Mouse (Mus musculus): ENCODE measurements around the gene Tcp1. TPM values are rescaled to one million over a fixed set of nuclear protein-coding genes. Genes with fewer than 3 reads are reported as not detected.

Tcp1 gene
- polyA plus RNA-seq (2014; fragmentation: Nextera tagmentation; extraction: Ambion mirVana) = 375 and 416 TPM in 2 replicates

- H3K36me3 ChIP-seq (ENCODE audit: control insufficient read depth, insufficient read depth, low read length) = peaks cover 41% of the 10 kb centered on the region
- H3K9me3 ChIP-seq (ENCODE audit: control insufficient read depth, low read length) = no peaks in the 10 kb centered on the region
- no peaks in the 10 kb centered on the region for H3K27me3 ChIP-seq (ENCODE audit: control insufficient read depth, insufficient read depth, low read length)
- H3K4me3 ChIP-seq (ENCODE audit: low read depth, low read length) = peak within 1 kb of the TSS; percentile 95
- H3K27ac ChIP-seq (ENCODE audit: low read depth, low read length) = peak within 1 kb of the TSS; percentile 88
- peak; percentile 12; the same call in 1 of the 2 replicates for ATAC-seq (ENCODE audit: low read depth)
- H3K4me2 ChIP-seq (ENCODE audit: low read depth, low read length) = peak within 1 kb of the TSS; percentile 85
- peaks cover 12% of the 10 kb centered on the region; the same call in 1 of the 2 replicates for H3K4me1 ChIP-seq (ENCODE audit: control insufficient read depth, insufficient read depth, low read length)
- WGBS = 3% methylated on average over 18 of the region's 18 CpGs
- H3K9ac ChIP-seq (replicated peaks; ENCODE audit: low read depth, low read length) = peak within 1 kb of the TSS; percentile 96
Observed at GRCm38 (mm10) chr17:12915488-12915880, at the start of gene Tcp1. Tcp1 (plus strand) TSS chr17:12915701.

- H3K9ac ChIP-seq (replicated peaks; ENCODE audit: low read depth, low read length) = no peak overlapping the region
- H3K36me3 ChIP-seq (ENCODE audit: control insufficient read depth, insufficient read depth, low read length) = no peaks in the 10 kb centered on the region
- no peak overlapping the region for H3K4me2 ChIP-seq (ENCODE audit: low read depth, low read length)
- ATAC-seq (ENCODE audit: low read depth) = no peak
- 87% methylated on average over 10 of the region's 10 CpGs for WGBS
- H3K27me3 ChIP-seq (ENCODE audit: control insufficient read depth, insufficient read depth, low read length) = no peaks in the 10 kb centered on the region
- H3K27ac ChIP-seq (ENCODE audit: low read depth, low read length) = no peak overlapping the region
- H3K4me1 ChIP-seq (ENCODE audit: control insufficient read depth, insufficient read depth, low read length) = no peaks in the 10 kb centered on the region
- H3K4me3 ChIP-seq (ENCODE audit: low read depth, low read length) = no peak overlapping the region
- no peaks in the 10 kb centered on the region for H3K9me3 ChIP-seq (ENCODE audit: control insufficient read depth, low read length)
Observed at GRCm38 (mm10) chr17:12866853-12867252, 48.6 kb upstream of the Tcp1 start.

GRCm38 (mm10) chr17:12868043-12868442 is 47.5 kb upstream of the Tcp1 start, which contains the start of gene Mas1:
Mas1 (minus strand) TSS chr17:12868143.
- Histone ChIP-seq H3K9ac (replicated peaks; ENCODE audit: low read depth, low read length) (no peak within 1 kb of the TSS), H3K4me2 (ENCODE audit: low read depth, low read length) (no peak within 1 kb of the TSS), H3K4me1 (ENCODE audit: control insufficient read depth, insufficient read depth, low read length) (no peaks in the 10 kb centered on the region), H3K4me3 (ENCODE audit: low read depth, low read length) (no peak within 1 kb of the TSS), H3K36me3 (ENCODE audit: control insufficient read depth, insufficient read depth, low read length) (no peaks in the 10 kb centered on the region), H3K27me3 (ENCODE audit: control insufficient read depth, insufficient read depth, low read length) (no peaks in the 10 kb centered on the region), H3K27ac (ENCODE audit: low read depth, low read length) (no peak within 1 kb of the TSS), H3K9me3 (ENCODE audit: control insufficient read depth, low read length) (no peaks in the 10 kb centered on the region)
- no peak for ATAC-seq (ENCODE audit: low read depth)
- WGBS = 59% methylated on average over 2 of the region's 2 CpGs

- ATAC-seq (ENCODE audit: low read depth) = no peak
- Histone ChIP-seq H3K36me3 (ENCODE audit: control insufficient read depth, insufficient read depth, low read length) (no peaks in the 10 kb centered on the region), H3K9ac (replicated peaks; ENCODE audit: low read depth, low read length) (no peak overlapping the region), H3K9me3 (ENCODE audit: control insufficient read depth, low read length) (no peaks in the 10 kb centered on the region), H3K4me1 (ENCODE audit: control insufficient read depth, insufficient read depth, low read length) (no peaks in the 10 kb centered on the region), H3K4me2 (ENCODE audit: low read depth, low read length) (no peak overlapping the region), H3K27me3 (ENCODE audit: control insufficient read depth, insufficient read depth, low read length) (no peaks in the 10 kb centered on the region), H3K27ac (ENCODE audit: low read depth, low read length) (no peak overlapping the region), H3K4me3 (ENCODE audit: low read depth, low read length) (no peak overlapping the region)
- WGBS = 44% methylated on average over 4 of the region's 4 CpGs
Observed at GRCm38 (mm10) chr17:12868640-12869039, 46.9 kb upstream of the Tcp1 start.

GRCm38 (mm10) chr17:12872275-12873028 is 43.0 kb upstream of the Tcp1 start:
- 47% methylated on average over 16 of the region's 16 CpGs for WGBS
- H3K4me2 ChIP-seq (ENCODE audit: low read depth, low read length) = no peak overlapping the region
- peak; percentile 86 for ATAC-seq (ENCODE audit: low read depth)
- no peaks in the 10 kb centered on the region for H3K36me3 ChIP-seq (ENCODE audit: control insufficient read depth, insufficient read depth, low read length)
- no peak overlapping the region for H3K9ac ChIP-seq (replicated peaks; ENCODE audit: low read depth, low read length)
- H3K4me1 ChIP-seq (ENCODE audit: control insufficient read depth, insufficient read depth, low read length) = no peaks in the 10 kb centered on the region
- no peak overlapping the region for H3K4me3 ChIP-seq (ENCODE audit: low read depth, low read length)
- no peaks in the 10 kb centered on the region for H3K9me3 ChIP-seq (ENCODE audit: control insufficient read depth, low read length)
- no peak overlapping the region for H3K27ac ChIP-seq (ENCODE audit: low read depth, low read length)
- H3K27me3 ChIP-seq (ENCODE audit: control insufficient read depth, insufficient read depth, low read length) = no peaks in the 10 kb centered on the region

- Histone ChIP-seq H3K9me3 (ENCODE audit: control insufficient read depth, low read length) (no peaks in the 10 kb centered on the region), H3K36me3 (ENCODE audit: control insufficient read depth, insufficient read depth, low read length) (no peaks in the 10 kb centered on the region)
- no peak for ATAC-seq (ENCODE audit: low read depth)
Observed at GRCm38 (mm10) chr17:12875734-12876133, 39.8 kb upstream of the Tcp1 start, which contains the start of gene Mrgprh. Mrgprh (plus strand) TSS chr17:12876034.

GRCm38 (mm10) chr17:12880178-12880577 is 35.3 kb upstream of the Tcp1 start:
- H3K9ac ChIP-seq (replicated peaks; ENCODE audit: low read depth, low read length) = no peak overlapping the region

More at GRCm38 (mm10) chr17:12875734-12876133, 39.8 kb upstream of the Tcp1 start, which contains the start of gene Mrgprh:
- H3K27me3 ChIP-seq (ENCODE audit: control insufficient read depth, insufficient read depth, low read length) = no peaks in the 10 kb centered on the region
- H3K4me2 ChIP-seq (ENCODE audit: low read depth, low read length) = no peak within 1 kb of the TSS
- no peaks in the 10 kb centered on the region for H3K4me1 ChIP-seq (ENCODE audit: control insufficient read depth, insufficient read depth, low read length)
- H3K9ac ChIP-seq (replicated peaks; ENCODE audit: low read depth, low read length) = no peak within 1 kb of the TSS
- WGBS = 93% methylated on average over 5 of the region's 5 CpGs
- no peak within 1 kb of the TSS for H3K27ac ChIP-seq (ENCODE audit: low read depth, low read length)
- no peak within 1 kb of the TSS for H3K4me3 ChIP-seq (ENCODE audit: low read depth, low read length)

GRCm38 (mm10) chr17:12881216-12881615 is 34.3 kb upstream of the Tcp1 start:
- Histone ChIP-seq H3K4me3 (ENCODE audit: low read depth, low read length) (no peak overlapping the region), H3K9me3 (ENCODE audit: control insufficient read depth, low read length) (no peaks in the 10 kb centered on the region), H3K27ac (ENCODE audit: low read depth, low read length) (no peak overlapping the region), H3K27me3 (ENCODE audit: control insufficient read depth, insufficient read depth, low read length) (no peaks in the 10 kb centered on the region), H3K36me3 (ENCODE audit: control insufficient read depth, insufficient read depth, low read length) (no peaks in the 10 kb centered on the region), H3K9ac (replicated peaks; ENCODE audit: low read depth, low read length) (no peak overlapping the region), H3K4me2 (ENCODE audit: low read depth, low read length) (no peak overlapping the region), H3K4me1 (ENCODE audit: control insufficient read depth, insufficient read depth, low read length) (no peaks in the 10 kb centered on the region)
- no peak for ATAC-seq (ENCODE audit: low read depth)
- WGBS = 79% methylated on average over 1 of the region's 1 CpGs

More at GRCm38 (mm10) chr17:12880178-12880577, 35.3 kb upstream of the Tcp1 start:
- peak; percentile 69; the same call in 1 of the 2 replicates for ATAC-seq (ENCODE audit: low read depth)
- Histone ChIP-seq H3K4me3 (ENCODE audit: low read depth, low read length) (no peak overlapping the region), H3K9me3 (ENCODE audit: control insufficient read depth, low read length) (no peaks in the 10 kb centered on the region), H3K27me3 (ENCODE audit: control insufficient read depth, insufficient read depth, low read length) (no peaks in the 10 kb centered on the region), H3K4me1 (ENCODE audit: control insufficient read depth, insufficient read depth, low read length) (no peaks in the 10 kb centered on the region), H3K4me2 (ENCODE audit: low read depth, low read length) (peak overlapping the region; percentile 19; the same call in 1 of the 2 replicates), H3K36me3 (ENCODE audit: control insufficient read depth, insufficient read depth, low read length) (no peaks in the 10 kb centered on the region), H3K27ac (ENCODE audit: low read depth, low read length) (no peak overlapping the region)
- 4% methylated on average over 14 of the region's 14 CpGs for WGBS

GRCm38 (mm10) chr17:12886620-12887019 is 28.9 kb upstream of the Tcp1 start:
- WGBS = 33% methylated on average over 6 of the region's 6 CpGs
- no peaks in the 10 kb centered on the region for H3K4me1 ChIP-seq (ENCODE audit: control insufficient read depth, insufficient read depth, low read length)

More at GRCm38 (mm10) chr17:12886620-12887019, 28.9 kb upstream of the Tcp1 start:
- Histone ChIP-seq H3K4me2 (ENCODE audit: low read depth, low read length) (no peak overlapping the region), H3K36me3 (ENCODE audit: control insufficient read depth, insufficient read depth, low read length) (0 out of 2 replicates have a peak, but pooled peaks cover 1% of the 10 kb centered on the region), H3K27ac (ENCODE audit: low read depth, low read length) (no peak overlapping the region), H3K9ac (replicated peaks; ENCODE audit: low read depth, low read length) (no peak overlapping the region), H3K27me3 (ENCODE audit: control insufficient read depth, insufficient read depth, low read length) (no peaks in the 10 kb centered on the region), H3K9me3 (ENCODE audit: control insufficient read depth, low read length) (no peaks in the 10 kb centered on the region), H3K4me3 (ENCODE audit: low read depth, low read length) (no peak overlapping the region)
- no peak for ATAC-seq (ENCODE audit: low read depth)
